Mouse (Mus musculus) forebrain, embryonic 14.5 days (tissue): Measurements from ENCODE around the gene Relb. TPM values are rescaled to one million over a fixed set of nuclear protein-coding genes. Genes with fewer than 3 reads are reported as not detected.

Source experiments
- ATAC-seq: fragments of 200-750 bp; cut with Nextera tagmentation; 2 replicates; pipeline ENCODE4 v1.8.0; 2017; ENCODE audit warnings: mild to moderate bottlenecking, moderate library complexity
- DNase-seq: peaks from one replicate; pipeline ENCODE4 v3.0.0-alpha.2; 2015; ENCODE audit warnings: low spot score
- H3K27ac ChIP-seq: fragments of 300-500 bp; sonication (generic); 2 replicates; pipeline ENCODE4 v1.5.1; 2014; ENCODE audit warnings: low read depth, mild to moderate bottlenecking, control low read depth, low read length, moderate library complexity
- H3K27me3 ChIP-seq: fragments of 300-500 bp; sonication (generic); replicated peaks from 2 replicates; pipeline ENCODE4 v1.6.1; 2014; ENCODE audit warnings: low read length, control low read depth, mixed read lengths; ENCODE audit not compliant: control insufficient read depth, insufficient read depth
- H3K36me3 ChIP-seq: fragments of 300-500 bp; sonication (generic); 2 replicates; pipeline ENCODE4 v1.6.1; 2014; ENCODE audit warnings: low read length, control low read depth; ENCODE audit not compliant: control insufficient read depth, insufficient read depth
- H3K4me1 ChIP-seq: fragments of 300-500 bp; sonication (generic); 2 replicates; pipeline ENCODE4 v1.6.1; 2014; ENCODE audit warnings: antibody characterized with exemption, low read length, control low read depth; ENCODE audit not compliant: control insufficient read depth, insufficient read depth
- H3K4me2 ChIP-seq: fragments of 300-500 bp; sonication (generic); 2 replicates; pipeline ENCODE4 v1.6.1; 2014; ENCODE audit warnings: mild to moderate bottlenecking, control low read depth, low read length
- H3K4me3 ChIP-seq: fragments of 300-500 bp; sonication (generic); 2 replicates; pipeline ENCODE4 v1.5.1; 2014; ENCODE audit warnings: low read depth, low read length, control low read depth
- H3K9ac ChIP-seq: fragments of 300-500 bp; sonication (generic); 2 replicates; pipeline ENCODE4 v1.6.1; 2014; ENCODE audit warnings: mild to moderate bottlenecking, low read length, control low read depth, moderate library complexity
- H3K9me3 ChIP-seq: fragments of 300-500 bp; sonication (generic); replicated peaks from 2 replicates; pipeline ENCODE4 v1.6.1; 2016; ENCODE audit warnings: low read length, control low read depth, mixed read lengths; ENCODE audit not compliant: control insufficient read depth
- WGBS: fragments of 180-500 bp; shearing (Covaris S2); extraction: QIAGEN DNeasy Blood & Tissue Kit; methylation state at CpG from one replicate; pipeline ENCODE4 v1.1.7; 2014; 5-methylcytosine and 5-hydroxymethylcytosine counted together
- polyA plus RNA-seq: library from polyadenylated mRNA; unstranded; fragments of >200 nt; fragmentation: Nextera tagmentation; extraction: Ambion mirVana; gene quantifications from 2 replicates; pipeline ENCODE4 v1.2.1, GENCODE M21; 2014

Relb gene
- polyA plus RNA-seq, 1 experiment from 2014 or later, result 3.0 TPM

DNA sequence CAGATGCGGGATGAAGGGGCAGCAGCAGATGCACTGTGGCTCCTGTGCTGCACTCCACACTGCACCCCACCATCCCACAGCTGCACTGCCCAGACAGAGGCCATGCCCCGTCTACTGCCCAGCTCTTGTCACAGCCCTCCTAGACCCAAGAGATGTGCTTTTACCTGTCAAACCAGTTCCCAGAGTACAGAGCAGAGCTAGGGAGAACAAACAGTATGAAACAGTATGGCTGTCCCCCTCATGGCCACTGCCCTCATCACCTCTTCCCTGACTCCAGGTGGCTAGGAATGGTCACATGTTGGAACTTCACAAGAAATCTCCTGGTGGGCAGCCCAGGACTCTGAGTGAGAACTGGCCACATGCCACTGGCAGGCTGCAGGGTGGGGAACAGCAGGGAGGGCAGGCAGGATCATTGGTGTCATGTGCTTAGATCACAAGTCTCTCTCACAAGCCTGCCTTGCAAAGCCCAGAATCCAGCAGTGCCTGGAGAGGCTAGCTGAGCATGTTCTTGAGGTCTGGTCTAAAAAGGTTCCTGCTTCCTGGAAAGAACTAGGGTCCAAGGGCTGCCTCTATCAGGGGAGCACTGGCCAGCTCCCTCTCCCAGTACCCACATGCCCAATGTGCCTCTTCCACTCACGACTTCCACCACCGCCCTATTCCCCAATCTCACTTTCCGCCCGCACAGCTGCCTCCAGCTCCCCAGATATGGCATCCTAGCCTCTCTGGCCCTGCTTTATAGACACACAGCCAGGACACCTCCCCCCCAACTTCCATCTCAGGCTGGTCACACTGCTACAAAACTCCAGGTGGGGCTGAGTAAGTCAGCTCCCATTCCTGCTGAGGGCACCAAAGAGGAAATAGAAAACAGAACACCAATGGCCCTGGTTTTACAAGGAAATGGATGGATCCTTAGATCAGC, 71.0 kb downstream of the Relb start:
- Histone ChIP-seq H3K9me3 (no peaks in the 10 kb centered on the region), H3K4me1 (peaks cover 19% of the 10 kb centered on the region), H3K27me3 (no peaks in the 10 kb centered on the region), H3K9ac (peak overlapping the region; percentile 10; the same call in 1 of the 2 replicates), H3K36me3 (peaks cover 25% of the 10 kb centered on the region), H3K4me2 (no peak overlapping the region), H3K27ac (no peak overlapping the region), H3K4me3 (no peak overlapping the region)
- 92% methylated on average over 6 of the region's 6 CpGs for WGBS
- no peak for ATAC-seq
- no peak for DNase-seq

DNA sequence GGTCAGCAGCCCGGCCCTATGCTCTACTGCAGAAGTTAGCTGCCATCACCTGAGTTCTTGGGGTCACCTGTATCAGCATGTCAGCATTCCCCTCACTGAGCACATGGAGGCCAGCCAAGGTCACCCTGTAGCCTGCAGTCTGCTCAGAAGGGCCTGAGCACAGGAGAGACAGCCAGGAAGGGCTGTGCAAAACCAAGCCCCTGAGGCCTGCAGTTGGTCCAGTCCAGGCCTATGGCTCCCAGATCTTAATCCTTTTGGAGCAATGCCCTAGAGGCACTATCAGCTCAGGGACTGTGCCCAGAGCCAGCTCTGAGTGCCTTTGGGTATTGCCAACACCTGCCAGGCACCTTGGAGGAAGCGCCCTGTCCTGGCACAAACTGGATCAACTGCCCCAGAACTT, 72.2 kb downstream of the Relb start:
- WGBS, result 92% methylated on average over 2 of the region's 2 CpGs

More for the DNA sequence above, 72.2 kb downstream of the Relb start:
- Histone ChIP-seq H3K36me3 (peaks cover 27% of the 10 kb centered on the region), H3K4me2 (no peak overlapping the region), H3K27me3 (no peaks in the 10 kb centered on the region), H3K9ac (no peak overlapping the region), H3K27ac (no peak overlapping the region), H3K9me3 (no peaks in the 10 kb centered on the region), H3K4me1 (peaks cover 19% of the 10 kb centered on the region), H3K4me3 (no peak overlapping the region)
- ATAC-seq (no peak), DNase-seq (no peak)

Other genes with a start within 250 kb of the Relb start
- gene Ercc2, start 247.4 kb downstream of the Relb start, polyA plus RNA-seq, result 12.9 and 15.2 TPM in 2 replicates
- gene Klc3, start 225.3 kb downstream of the Relb start, polyA plus RNA-seq, result 0.81 and 1.3 TPM in 2 replicates
- not detected in 2 replicates for gene Ckm, start 224.7 kb downstream of the Relb start, polyA plus RNA-seq
- gene Mark4, start 170.6 kb downstream of the Relb start, polyA plus RNA-seq, result 9.2 and 13.0 TPM in 2 replicates
- gene Exoc3l2, start 166.1 kb downstream of the Relb start, polyA plus RNA-seq, result 0.16 and 0.25 TPM in 2 replicates
- 2.1 and 2.3 TPM in 2 replicates for gene Bloc1s3, start 121.1 kb downstream of the Relb start, polyA plus RNA-seq
- gene Trappc6a, start 121.0 kb downstream of the Relb start, polyA plus RNA-seq, result 34.2 and 42.5 TPM in 2 replicates
- 0.36 and 0.57 TPM in 2 replicates for gene Nkpd1, start 111.6 kb downstream of the Relb start, polyA plus RNA-seq
- gene Ppp1r37, start 66.4 kb downstream of the Relb start, polyA plus RNA-seq, result 12.6 and 13.5 TPM in 2 replicates
- gene Zfp296, start 52.2 kb downstream of the Relb start, polyA plus RNA-seq, result 0.15 TPM in 1 of 2 replicates, not detected in the other
- 134 and 146 TPM in 2 replicates for gene Gemin7, start 51.8 kb downstream of the Relb start, polyA plus RNA-seq
- 27.1 and 40.1 TPM in 2 replicates for gene Clasrp, start 25.0 kb downstream of the Relb start, polyA plus RNA-seq
- gene Clptm1, start 35.6 kb upstream of the Relb start, polyA plus RNA-seq, result 86.4 and 94.9 TPM in 2 replicates
- not detected in 2 replicates for gene Apoc2, start 48.5 kb upstream of the Relb start, polyA plus RNA-seq
- gene Gm44805, start 52.0 kb upstream of the Relb start, polyA plus RNA-seq, result not detected in 2 replicates
- not detected in 2 replicates for gene Apoc4, start 52.0 kb upstream of the Relb start, polyA plus RNA-seq
- gene Apoc1, start 63.2 kb upstream of the Relb start, polyA plus RNA-seq, result 1.0 and 1.4 TPM in 2 replicates
- gene Apoe, start 69.8 kb upstream of the Relb start, polyA plus RNA-seq, result 261 and 304 TPM in 2 replicates
- gene Tomm40, start 86.0 kb upstream of the Relb start, polyA plus RNA-seq, result 86.3 and 109 TPM in 2 replicates
- gene Nectin2, start 121.0 kb upstream of the Relb start, polyA plus RNA-seq, result 33.0 and 39.7 TPM in 2 replicates
- 5.8 and 7.6 TPM in 2 replicates for gene Bcam, start 141.6 kb upstream of the Relb start, polyA plus RNA-seq
- gene Cblc, start 167.4 kb upstream of the Relb start, polyA plus RNA-seq, result not detected in 2 replicates
- 0.75 TPM in 1 of 2 replicates, not detected in the other for gene Bcl3, start 193.3 kb upstream of the Relb start, polyA plus RNA-seq
- 5.6 and 7.1 TPM in 2 replicates for gene Gm19345, start 222.6 kb upstream of the Relb start, polyA plus RNA-seq
- gene Ceacam16, start 231.9 kb upstream of the Relb start, polyA plus RNA-seq, result not detected in 2 replicates